Mouse (Mus musculus): Measurements from ENCODE around the gene Slc6a3. TPM values are rescaled to one million over a fixed set of nuclear protein-coding genes. Genes with fewer than 3 reads are reported as not detected.

The Slc6a3 gene
- polyA plus RNA-seq, 1 experiment from 2014 or later: 0.41 TPM

- no peak overlapping the region for H3K4me2 ChIP-seq (replicated peaks)
- H3K9me3 ChIP-seq: no peaks in the 10 kb centered on the region
- H3K4me3 ChIP-seq (replicated peaks): no peak overlapping the region
- H3K36me3 ChIP-seq: peaks cover 13% of the 10 kb centered on the region
- no peaks in the 10 kb centered on the region for H3K4me1 ChIP-seq (replicated peaks)
- WGBS: 88% methylated on average over 8 of the region's 8 CpGs
- no peak for ATAC-seq
- no peak overlapping the region for H3K27ac ChIP-seq
- H3K27me3 ChIP-seq (replicated peaks): no peaks in the 10 kb centered on the region
- no peak overlapping the region for H3K9ac ChIP-seq
Measured at GRCm38 (mm10) chr13:73508817-73509550, 27.6 kb upstream of the Slc6a3 start.

- H3K36me3 ChIP-seq: peaks cover 19% of the 10 kb centered on the region
- no peak for ATAC-seq
Measured at GRCm38 (mm10) chr13:73509869-73510268, 26.7 kb upstream of the Slc6a3 start.

DNA sequence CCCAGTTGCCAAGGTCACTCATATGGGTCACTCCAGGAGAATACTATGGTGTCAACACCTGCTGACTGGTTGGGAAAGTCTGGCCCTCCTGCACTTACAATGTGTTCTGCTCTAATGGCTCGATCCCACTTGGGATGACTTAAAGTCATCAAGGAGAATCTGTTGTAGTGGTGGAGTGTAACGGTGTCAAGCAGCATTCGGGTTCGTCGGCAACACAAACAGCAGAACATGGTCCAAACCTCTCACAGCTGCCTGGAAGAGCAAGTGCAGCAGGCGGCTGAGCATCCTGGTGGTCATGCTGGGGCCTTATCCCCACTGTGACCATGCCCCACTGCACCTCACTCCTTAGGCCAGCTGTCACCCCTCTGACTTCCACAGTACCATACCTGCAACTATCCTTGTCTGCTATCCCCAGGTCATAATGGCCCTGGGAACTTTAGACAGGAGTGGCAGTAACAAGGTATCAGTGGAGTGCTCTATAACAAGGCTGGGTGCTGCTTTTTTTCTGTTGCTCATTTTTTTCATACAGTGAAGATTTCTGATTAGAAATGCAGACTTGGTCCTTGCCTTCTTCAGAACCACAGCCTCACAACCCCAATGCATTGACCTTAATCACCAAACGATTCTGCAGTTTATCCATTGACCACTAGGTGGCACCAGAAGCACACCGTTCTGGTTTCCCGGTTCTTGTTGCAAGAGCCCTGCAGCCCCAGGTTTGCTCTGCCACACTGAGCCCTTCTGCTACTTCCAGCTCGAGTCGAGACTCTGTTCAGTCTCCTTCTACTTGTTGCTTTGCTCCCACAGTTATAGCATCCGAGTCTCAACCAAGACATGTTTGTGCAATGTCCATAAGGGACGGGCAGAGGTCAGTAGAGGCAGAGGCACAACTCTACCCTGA, 23.5 kb upstream of the Slc6a3 start:
- 55% methylated on average over 13 of the region's 13 CpGs for WGBS
- Histone ChIP-seq H3K4me3 (replicated peaks) (no peak overlapping the region), H3K27ac (no peak overlapping the region), H3K9ac (no peak overlapping the region), H3K9me3 (no peaks in the 10 kb centered on the region), H3K4me2 (replicated peaks) (no peak overlapping the region), H3K4me1 (replicated peaks) (no peaks in the 10 kb centered on the region), H3K27me3 (replicated peaks) (no peaks in the 10 kb centered on the region), H3K36me3 (peaks cover 19% of the 10 kb centered on the region)
- ATAC-seq: peak; percentile 74

More at GRCm38 (mm10) chr13:73509869-73510268, 26.7 kb upstream of the Slc6a3 start:
- H3K4me1 ChIP-seq (replicated peaks): no peaks in the 10 kb centered on the region
- H3K27me3 ChIP-seq (replicated peaks): no peaks in the 10 kb centered on the region
- H3K9me3 ChIP-seq: no peaks in the 10 kb centered on the region
- WGBS: 78% methylated on average over 6 of the region's 6 CpGs
- H3K27ac ChIP-seq: no peak overlapping the region
- no peak overlapping the region for H3K4me2 ChIP-seq (replicated peaks)
- no peak overlapping the region for H3K4me3 ChIP-seq (replicated peaks)
- no peak overlapping the region for H3K9ac ChIP-seq

GRCm38 (mm10) chr13:73516886-73517285, 19.7 kb upstream of the Slc6a3 start:
- Histone ChIP-seq H3K4me2 (replicated peaks) (no peak overlapping the region), H3K9me3 (no peaks in the 10 kb centered on the region), H3K9ac (no peak overlapping the region), H3K4me1 (replicated peaks) (no peaks in the 10 kb centered on the region), H3K4me3 (replicated peaks) (no peak overlapping the region), H3K27me3 (replicated peaks) (no peaks in the 10 kb centered on the region), H3K27ac (no peak overlapping the region), H3K36me3 (peaks cover 10% of the 10 kb centered on the region; the same call in 1 of the 2 replicates)
- ATAC-seq: no peak
- 81% methylated on average over 4 of the region's 4 CpGs for WGBS

- Histone ChIP-seq H3K4me2 (replicated peaks) (no peak overlapping the region), H3K4me1 (replicated peaks) (peaks cover 8% of the 10 kb centered on the region; the same call in 1 of the 2 replicates), H3K4me3 (replicated peaks) (no peak overlapping the region), H3K9ac (no peak overlapping the region), H3K27ac (no peak overlapping the region), H3K36me3 (no peaks in the 10 kb centered on the region), H3K9me3 (no peaks in the 10 kb centered on the region), H3K27me3 (replicated peaks) (peaks cover 34% of the 10 kb centered on the region)
- ATAC-seq: peak; percentile 70; the same call in 1 of the 2 replicates
- 77% methylated on average over 3 of the region's 3 CpGs for WGBS
Measured at GRCm38 (mm10) chr13:73533716-73534115, 2.8 kb upstream of the Slc6a3 start.

DNA sequence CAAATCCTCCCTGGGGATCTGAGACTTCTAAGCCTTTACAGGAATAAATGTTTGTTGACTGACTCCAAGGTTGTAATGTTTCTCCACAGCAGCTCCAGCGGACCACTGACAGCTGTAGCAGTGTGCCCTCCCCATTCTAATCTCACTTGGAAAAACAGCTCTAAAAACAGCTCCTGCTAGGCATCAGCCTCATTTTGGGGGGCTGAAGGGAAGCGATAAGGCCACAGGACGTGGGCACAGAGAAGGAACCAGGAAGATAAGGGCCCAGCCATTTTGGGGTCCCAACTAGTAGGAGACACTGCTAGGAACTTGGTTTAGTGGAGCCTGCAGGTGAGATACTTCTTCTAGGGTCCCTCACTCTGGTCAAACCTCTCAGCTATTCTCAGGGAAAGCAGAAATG, 1.3 kb upstream of the Slc6a3 start:
- WGBS: 47% methylated on average over 3 of the region's 3 CpGs
- ATAC-seq: no peak
- peaks cover 8% of the 10 kb centered on the region; the same call in 1 of the 2 replicates for H3K4me1 ChIP-seq (replicated peaks)
- H3K36me3 ChIP-seq: no peaks in the 10 kb centered on the region
- H3K4me3 ChIP-seq (replicated peaks): no peak overlapping the region
- H3K9me3 ChIP-seq: no peaks in the 10 kb centered on the region
- H3K4me2 ChIP-seq (replicated peaks): no peak overlapping the region
- no peak overlapping the region for H3K27ac ChIP-seq
- peaks cover 36% of the 10 kb centered on the region for H3K27me3 ChIP-seq (replicated peaks)
- no peak overlapping the region for H3K9ac ChIP-seq

DNA sequence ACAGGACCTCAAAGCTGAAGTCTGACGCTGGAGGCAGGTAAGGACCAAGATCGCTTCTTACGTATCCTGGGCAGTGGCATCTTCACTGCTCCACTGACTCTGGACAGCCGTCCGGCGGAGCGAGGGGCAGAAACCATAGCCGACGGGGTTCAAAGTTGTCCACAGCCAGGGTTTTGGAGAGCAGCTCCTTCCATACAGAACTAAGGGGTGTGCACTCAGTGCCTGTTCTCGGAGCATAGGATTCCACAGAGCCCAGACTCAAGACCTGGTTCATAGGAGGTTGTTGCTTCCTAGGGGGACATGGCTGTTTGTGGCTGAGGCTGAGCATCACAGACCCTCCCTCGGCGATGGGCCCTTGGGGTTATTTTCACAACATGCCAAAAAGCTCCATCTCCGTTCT, 277 bp downstream of the Slc6a3 start:
- Histone ChIP-seq H3K9me3 (no peaks in the 10 kb centered on the region), H3K9ac (peak overlapping the region; percentile 28), H3K4me2 (replicated peaks) (peak overlapping the region; percentile 83), H3K36me3 (no peaks in the 10 kb centered on the region), H3K27ac (no peak overlapping the region), H3K4me1 (replicated peaks) (peaks cover 8% of the 10 kb centered on the region; the same call in 1 of the 2 replicates), H3K27me3 (replicated peaks) (peaks cover 36% of the 10 kb centered on the region), H3K4me3 (replicated peaks) (peak overlapping the region; percentile 40)
- no peak; the same call in none of the 2 replicates for ATAC-seq
- WGBS: 21% methylated on average over 13 of the region's 13 CpGs

DNA sequence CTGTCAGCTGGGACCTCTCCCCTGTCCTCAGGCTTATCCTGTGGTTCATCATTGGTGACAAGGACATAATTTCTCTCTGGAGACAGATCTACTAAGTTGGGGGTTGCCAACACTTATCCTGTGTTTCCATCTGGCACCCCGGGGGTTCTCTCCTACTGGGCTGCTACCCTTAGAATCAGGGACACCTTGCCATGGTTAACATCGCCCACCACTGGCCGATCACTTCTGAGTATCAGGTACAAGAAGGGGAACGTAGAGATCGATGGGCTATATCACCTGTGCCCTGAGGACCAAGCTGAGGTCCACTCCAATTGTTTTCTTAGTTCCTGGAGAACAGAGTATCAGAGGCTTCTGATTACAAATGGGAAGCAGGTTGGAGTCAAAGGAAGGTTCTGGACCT, 27.7 kb downstream of the Slc6a3 start:
- Histone ChIP-seq H3K9me3 (no peaks in the 10 kb centered on the region; the same call in 1 of the 2 replicates), H3K4me1 (replicated peaks) (no peaks in the 10 kb centered on the region), H3K4me2 (replicated peaks) (no peak overlapping the region), H3K27ac (no peak overlapping the region), H3K9ac (no peak overlapping the region), H3K36me3 (no peaks in the 10 kb centered on the region), H3K27me3 (replicated peaks) (no peaks in the 10 kb centered on the region), H3K4me3 (replicated peaks) (no peak overlapping the region)
- no peak for ATAC-seq
- 84% methylated on average over 5 of the region's 5 CpGs for WGBS

GRCm38 (mm10) chr13:73575051-73575450, 38.5 kb downstream of the Slc6a3 start:
- Histone ChIP-seq H3K9ac (no peak overlapping the region), H3K4me1 (replicated peaks) (no peaks in the 10 kb centered on the region), H3K9me3 (no peaks in the 10 kb centered on the region), H3K4me3 (replicated peaks) (no peak overlapping the region), H3K27me3 (replicated peaks) (no peaks in the 10 kb centered on the region), H3K27ac (no peak overlapping the region), H3K36me3 (no peaks in the 10 kb centered on the region), H3K4me2 (replicated peaks) (no peak overlapping the region)
- no peak for ATAC-seq

DNA sequence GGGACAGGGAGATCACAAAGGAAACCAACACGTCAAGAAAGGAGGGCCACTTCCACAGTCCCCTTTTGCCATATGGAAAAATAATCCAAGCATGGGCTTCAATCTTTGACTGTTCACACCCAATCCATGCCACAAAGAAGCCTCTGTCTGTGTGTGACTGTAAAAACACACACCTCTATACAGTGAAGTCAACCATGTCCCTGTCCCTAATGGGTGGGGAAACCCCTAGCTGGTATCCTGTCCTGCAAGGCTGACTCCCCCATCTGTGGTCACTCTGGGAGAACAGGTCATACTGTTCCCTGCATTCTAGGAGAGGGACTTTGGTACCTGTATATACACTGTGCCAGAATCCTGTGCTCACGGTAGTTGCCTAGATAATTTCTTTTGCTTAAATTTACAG, 40.7 kb downstream of the Slc6a3 start:
- 65% methylated on average over 2 of the region's 2 CpGs for WGBS
- ATAC-seq: no peak
- Histone ChIP-seq H3K9ac (no peak overlapping the region), H3K9me3 (no peaks in the 10 kb centered on the region), H3K4me1 (replicated peaks) (no peaks in the 10 kb centered on the region), H3K4me3 (replicated peaks) (no peak overlapping the region), H3K27me3 (replicated peaks) (no peaks in the 10 kb centered on the region), H3K36me3 (no peaks in the 10 kb centered on the region), H3K4me2 (replicated peaks) (no peak overlapping the region), H3K27ac (no peak overlapping the region)

GRCm38 (mm10) chr13:73591488-73591887, 54.9 kb downstream of the Slc6a3 start:
- Histone ChIP-seq H3K9me3 (no peaks in the 10 kb centered on the region), H3K27me3 (replicated peaks) (0 out of 2 replicates have a peak, but pooled peaks cover 3% of the 10 kb centered on the region), H3K27ac (no peak overlapping the region), H3K4me2 (replicated peaks) (no peak overlapping the region), H3K4me1 (replicated peaks) (no peaks in the 10 kb centered on the region), H3K4me3 (replicated peaks) (no peak overlapping the region), H3K36me3 (no peaks in the 10 kb centered on the region), H3K9ac (no peak overlapping the region)
- no peak for ATAC-seq
- 84% methylated on average over 3 of the region's 3 CpGs for WGBS

GRCm38 (mm10) chr13:73592546-73592945, 56.0 kb downstream of the Slc6a3 start:
- Histone ChIP-seq H3K4me2 (replicated peaks) (no peak overlapping the region), H3K9ac (no peak overlapping the region), H3K27me3 (replicated peaks) (0 out of 2 replicates have a peak, but pooled peaks cover 3% of the 10 kb centered on the region), H3K36me3 (no peaks in the 10 kb centered on the region), H3K4me1 (replicated peaks) (no peaks in the 10 kb centered on the region), H3K9me3 (no peaks in the 10 kb centered on the region), H3K27ac (no peak overlapping the region), H3K4me3 (replicated peaks) (no peak overlapping the region)
- 50% methylated on average over 2 of the region's 2 CpGs for WGBS
- ATAC-seq: no peak
